23 mouse cellular contexts compared by ENCODE assay signal in genomic region chr10:111769486-111770002, GRCm38 (mm10).
DNase-seq lines count a peak whose midpoint lies in the region; ATAC-seq and TF ChIP-seq lines count a peak whose summit lies in the region.
"Had no signal": no experiment of that assay in that cellular context is flagged by ENCODE, and none has a peak within 500 bp of the region (broad histone marks: within the 10 kb centered on the region; RNA-seq: fewer than 3 reads in every experiment).

No protein-coding gene starts in this region.

- peaks cover 4% of the 10 kb centered on the region; the same call in 1 of the 2 replicates for H3K4me1 ChIP-seq in hindbrain, postnatal 0 days (ENCODE audit: insufficient read depth, low read length)
- H3K4me1 ChIP-seq in hindbrain, embryonic 12.5 days, result no peaks in the 10 kb centered on the region
- no peaks in the 10 kb centered on the region for H3K4me1 ChIP-seq in stomach, embryonic 14.5 days (ENCODE audit: control insufficient read depth, insufficient read depth, low read length)
- H3K4me1 ChIP-seq in cerebellum, adult 2 months (ENCODE audit: control insufficient read depth, insufficient read depth, low read length), result no peaks in the 10 kb centered on the region
- H3K4me1 ChIP-seq: liver, embryonic 15.5 days had no signal

- no peak overlapping the region for H3K4me2 ChIP-seq in hindbrain, postnatal 0 days (ENCODE audit: low read depth, low read length)
- H3K4me2 ChIP-seq in hindbrain, embryonic 12.5 days (replicated peaks), result no peak overlapping the region
- H3K4me2 ChIP-seq in stomach, embryonic 14.5 days (replicated peaks; ENCODE audit: low read depth, low read length), result no peak overlapping the region
- H3K4me2 ChIP-seq: heart, embryonic 12.5 days; hindbrain, embryonic 14.5 days; limb, embryonic 12.5 days; liver, embryonic 15.5 days; lung, embryonic 15.5 days had no signal

- H3K9me3 ChIP-seq in hindbrain, postnatal 0 days (ENCODE audit: low read length), result no peaks in the 10 kb centered on the region
- H3K9me3 ChIP-seq in hindbrain, embryonic 12.5 days (replicated peaks), result no peaks in the 10 kb centered on the region
- H3K9me3 ChIP-seq in stomach, embryonic 14.5 days (ENCODE audit: control insufficient read depth, low read depth, low read length), result no peaks in the 10 kb centered on the region
- H3K9me3 ChIP-seq: G1E; heart, embryonic 12.5 days; limb, embryonic 12.5 days; liver, embryonic 15.5 days; lung, embryonic 15.5 days had no signal

- no peak for TF ChIP-seq CTCF in hindbrain, postnatal 0 days (IDR thresholded peaks at IDR 0.05; ENCODE audit: low read depth)
- no peak for TF ChIP-seq CTCF in cerebellum, adult 2 months (IDR thresholded peaks at IDR 0.05; ENCODE audit: borderline replicate concordance, insufficient read depth, low read depth, low read length)

- 59% methylated on average over 9 of the region's 9 CpGs for WGBS in hindbrain, postnatal 0 days
- 75% methylated on average over 9 of the region's 9 CpGs for WGBS in hindbrain, embryonic 12.5 days
- WGBS in stomach, embryonic 14.5 days, result 61% methylated on average over 9 of the region's 9 CpGs
- WGBS in cerebellum, adult 2 months, result 43% methylated on average over 9 of the region's 9 CpGs

- no peak for TF ChIP-seq POLR2A in cerebellum, adult 2 months (IDR thresholded peaks at IDR 0.05; ENCODE audit: borderline replicate concordance, insufficient read depth, low read length)

- H3K4me3 ChIP-seq in hindbrain, postnatal 0 days (ENCODE audit: low read length), result no peak overlapping the region
- no peak overlapping the region for H3K4me3 ChIP-seq in hindbrain, embryonic 12.5 days
- no peak overlapping the region for H3K4me3 ChIP-seq in stomach, embryonic 14.5 days (ENCODE audit: low read depth, low read length)
- H3K4me3 ChIP-seq in cerebellum, adult 2 months (replicated peaks; ENCODE audit: insufficient read depth, low read depth, low read length), result no peak overlapping the region
- H3K4me3 ChIP-seq: heart, embryonic 12.5 days; limb, embryonic 12.5 days; liver, embryonic 15.5 days; lung, embryonic 15.5 days had no signal

- H3K36me3 ChIP-seq in hindbrain, postnatal 0 days (ENCODE audit: insufficient read depth, low read length), result no peaks in the 10 kb centered on the region
- no peaks in the 10 kb centered on the region for H3K36me3 ChIP-seq in hindbrain, embryonic 12.5 days
- no peaks in the 10 kb centered on the region for H3K36me3 ChIP-seq in stomach, embryonic 14.5 days (ENCODE audit: control insufficient read depth, insufficient read depth, low read length)
- H3K36me3 ChIP-seq: G1E; heart, embryonic 12.5 days; limb, embryonic 12.5 days; liver, embryonic 15.5 days; lung, embryonic 15.5 days had no signal

- no peaks in the 10 kb centered on the region for H3K27me3 ChIP-seq in hindbrain, postnatal 0 days (ENCODE audit: insufficient read depth, low read length)
- H3K27me3 ChIP-seq in hindbrain, embryonic 12.5 days, result no peaks in the 10 kb centered on the region
- H3K27me3 ChIP-seq in stomach, embryonic 14.5 days (ENCODE audit: control insufficient read depth, insufficient read depth, low read length), result no peaks in the 10 kb centered on the region
- no peaks in the 10 kb centered on the region for H3K27me3 ChIP-seq in cerebellum, adult 2 months (ENCODE audit: control insufficient read depth, insufficient read depth, low read length)
- H3K27me3 ChIP-seq: heart, embryonic 12.5 days; limb, embryonic 12.5 days; liver, embryonic 15.5 days; lung, embryonic 15.5 days had no signal

- no peak overlapping the region for H3K27ac ChIP-seq in hindbrain, postnatal 0 days
- H3K27ac ChIP-seq in hindbrain, embryonic 12.5 days, result no peak overlapping the region
- H3K27ac ChIP-seq in stomach, embryonic 14.5 days (ENCODE audit: low read length), result peak overlapping the region; percentile 15; the same call in 1 of the 2 replicates
- H3K27ac ChIP-seq in cerebellum, adult 2 months (ENCODE audit: insufficient read depth, low read length), result no peak overlapping the region
- H3K27ac ChIP-seq: hindbrain, embryonic 14.5 days; limb, embryonic 12.5 days; liver, embryonic 15.5 days; macrophage had no signal

- DNase-seq in adrenal gland, postnatal 14 days, result peak; percentile 25
- no peak for DNase-seq in adrenal gland, adult 2 months
- no peak for DNase-seq in hindbrain, postnatal 0 days (ENCODE audit: low spot score)
- DNase-seq in 3T3-L1 (ENCODE audit: low read depth, low spot score), result peak; percentile 44
- DNase-seq in cerebellum, adult 2 months, result no peak
- no peak for DNase-seq in urinary bladder, postnatal 10 days (ENCODE audit: low spot score)
- DNase-seq: cerebellum, adult 8-10 months; cerebellum, postnatal 25 days; gastrocnemius, postnatal 25 days; midbrain, embryonic 14.5 days; thymus, adult 2 months; thymus, postnatal 4 days had no signal

- H3K9ac ChIP-seq in hindbrain, postnatal 0 days (replicated peaks; ENCODE audit: low read length), result no peak overlapping the region
- no peak overlapping the region for H3K9ac ChIP-seq in hindbrain, embryonic 12.5 days
- no peak overlapping the region for H3K9ac ChIP-seq in stomach, embryonic 14.5 days (replicated peaks; ENCODE audit: low read depth, low read length)
- H3K9ac ChIP-seq: heart, embryonic 12.5 days; hindbrain, embryonic 14.5 days; limb, embryonic 12.5 days; liver, embryonic 15.5 days; lung, embryonic 15.5 days had no signal

- 0 out of 2 replicates have a peak, but pooled peaks have one; percentile 12 for ATAC-seq in hindbrain, postnatal 0 days
- no peak for ATAC-seq in hindbrain, embryonic 12.5 days (ENCODE audit: low FRiP score)
- no peak for ATAC-seq in stomach, embryonic 14.5 days (ENCODE audit: insufficient number of reproducible peaks, insufficient read depth, low FRiP score, low read depth)
- ATAC-seq: forebrain, embryonic 14.5 days; inflammation-experienced regulatory T-cells, adult 6 months had no signal

Comparison
In these comparisons a context has a peak if more than half of its experiments do, and no peak if none do; other contexts are left out.
1. DNase-seq: peak in adrenal gland, postnatal 14 days (single experiment) and 3T3-L1 (single experiment); none in adrenal gland, adult 2 months (single experiment), hindbrain, postnatal 0 days (single experiment), cerebellum, adult 2 months (0 of 2) and urinary bladder, postnatal 10 days (single experiment).